Mouse (Mus musculus): ENCODE measurements at regions not wholly inside any gene's neighbourhood (a gene's known extent, or its start where the extent isn't known, plus 50 kb on each side); places are given as distances from the start of the nearest gene placed in this dataset.

DNA sequence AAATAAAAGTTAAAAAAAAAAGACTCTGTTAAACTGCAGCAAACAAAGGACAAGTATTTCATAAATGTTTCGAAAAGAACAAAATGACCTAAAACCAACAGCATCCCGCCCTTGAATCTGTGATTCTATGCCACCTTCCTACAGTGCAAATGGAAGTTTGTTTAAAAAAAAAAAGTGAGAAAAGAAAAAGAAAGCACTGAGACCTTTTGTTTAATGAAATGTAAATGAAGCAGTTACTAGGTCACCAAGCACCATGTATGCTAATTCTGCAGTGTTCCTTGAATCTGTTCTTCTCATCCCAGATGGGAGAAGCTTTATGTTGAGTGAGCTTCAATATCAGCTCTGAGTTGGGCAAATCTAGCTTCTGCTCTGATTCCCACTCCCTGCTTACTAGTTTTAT lies 64.8 kb downstream of the Dnajb9 start:
- DNase-seq (ENCODE audit: low spot score in 2 of 2), result no peak

DNA sequence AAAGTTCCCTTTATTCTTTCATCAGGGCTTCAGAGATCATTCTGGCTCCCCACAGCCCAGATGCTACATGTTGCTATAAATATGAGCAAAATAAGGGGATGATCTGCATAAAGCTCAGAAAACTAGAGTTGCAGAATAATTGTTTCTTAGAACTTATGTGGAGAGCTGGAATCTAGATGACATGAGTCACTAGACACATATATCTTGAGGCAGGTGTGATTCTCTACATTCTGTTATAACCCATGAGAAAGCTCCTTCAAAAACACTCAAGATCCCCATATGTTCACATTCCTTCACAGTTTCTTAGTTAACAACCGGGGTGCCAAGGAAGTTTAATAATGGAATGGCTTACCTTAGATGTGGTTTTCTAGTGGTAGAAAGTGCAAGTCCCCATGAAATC lies 71.1 kb downstream of the Dnajb9 start:
- DNase-seq (ENCODE audit: low spot score in 2 of 2), result no peak

DNA sequence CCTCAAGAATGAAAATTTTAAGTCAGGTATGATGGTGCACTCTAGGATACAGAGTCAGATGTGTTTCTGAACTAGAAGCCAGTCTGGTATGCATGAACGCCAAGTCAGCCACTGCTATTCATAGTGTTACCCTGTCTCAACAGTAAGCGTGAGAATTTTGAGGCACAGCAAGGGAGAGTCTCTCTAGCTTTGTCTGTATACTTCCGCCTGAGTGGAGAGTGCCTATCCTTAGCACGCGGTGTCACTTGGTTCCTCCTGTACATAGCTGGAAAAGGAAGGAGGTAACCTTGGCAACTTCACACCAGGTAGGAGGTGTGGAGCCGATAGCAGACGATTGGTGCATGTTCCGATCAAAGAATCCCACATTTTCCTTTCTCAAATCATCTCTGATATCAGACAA lies 81.3 kb downstream of the Dnajb9 start:
- DNase-seq (ENCODE audit: low spot score in 2 of 2), result no peak

DNA sequence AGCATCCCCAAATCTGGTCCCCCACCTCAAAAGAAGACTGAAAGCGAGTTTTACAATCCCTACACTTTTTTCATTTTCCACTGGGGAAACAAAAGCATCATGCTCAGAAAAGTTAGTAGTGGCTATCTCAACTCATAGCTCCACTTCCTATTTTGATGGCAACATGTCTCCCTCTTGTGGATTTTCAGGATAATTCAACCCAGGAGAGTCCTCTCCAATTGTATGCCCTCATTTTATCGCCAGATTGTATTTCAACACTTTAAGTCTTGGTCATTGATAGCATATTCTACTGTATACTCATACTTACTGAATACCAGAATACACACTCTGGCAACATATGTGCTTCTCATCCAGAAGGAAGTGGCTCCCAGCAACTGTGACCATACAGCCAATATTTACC lies 105.0 kb downstream of the Dnajb9 start:
- no peak for DNase-seq (ENCODE audit: low spot score in 2 of 2)

DNA sequence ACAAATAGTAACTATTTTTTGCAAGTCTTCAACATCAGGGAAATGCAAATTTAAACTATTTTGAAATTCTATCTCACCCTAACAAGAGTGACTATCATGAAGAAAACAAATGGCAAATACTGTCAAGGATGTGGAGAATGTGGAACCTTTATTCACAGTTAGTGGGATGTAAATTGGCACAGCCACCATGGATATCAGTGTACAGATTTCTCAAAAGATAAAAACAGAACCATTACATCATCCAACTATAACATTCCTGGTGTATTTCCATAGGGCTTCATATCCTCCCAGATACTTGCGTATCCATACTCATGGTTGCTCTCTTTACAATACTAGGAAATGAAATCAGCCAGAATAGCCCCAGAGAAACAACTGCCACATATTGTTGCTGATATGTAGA lies 110.9 kb downstream of the Dnajb9 start:
- no peak for DNase-seq (ENCODE audit: low spot score in 2 of 2)

DNA sequence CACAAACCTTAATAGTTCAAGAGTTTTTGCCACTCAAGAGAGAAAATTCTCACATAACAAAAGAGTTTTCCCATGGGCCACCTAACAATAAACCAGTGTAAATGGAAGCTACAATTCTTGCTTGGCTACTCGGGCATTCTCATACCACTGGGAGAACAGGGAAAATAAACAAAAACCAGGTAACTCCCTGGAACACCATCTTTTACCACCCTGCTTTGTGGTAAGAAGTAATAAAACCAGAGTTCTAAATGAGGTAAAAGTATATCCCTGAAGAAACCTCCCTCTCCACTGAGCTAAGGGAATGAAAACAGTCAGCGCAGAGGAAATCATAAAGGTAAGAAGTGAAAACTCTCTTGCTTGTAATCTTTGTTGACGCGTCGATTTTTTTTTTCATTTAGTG lies 138.4 kb downstream of the Dnajb9 start:
- no peak for DNase-seq (ENCODE audit: low spot score in 2 of 2)

DNA sequence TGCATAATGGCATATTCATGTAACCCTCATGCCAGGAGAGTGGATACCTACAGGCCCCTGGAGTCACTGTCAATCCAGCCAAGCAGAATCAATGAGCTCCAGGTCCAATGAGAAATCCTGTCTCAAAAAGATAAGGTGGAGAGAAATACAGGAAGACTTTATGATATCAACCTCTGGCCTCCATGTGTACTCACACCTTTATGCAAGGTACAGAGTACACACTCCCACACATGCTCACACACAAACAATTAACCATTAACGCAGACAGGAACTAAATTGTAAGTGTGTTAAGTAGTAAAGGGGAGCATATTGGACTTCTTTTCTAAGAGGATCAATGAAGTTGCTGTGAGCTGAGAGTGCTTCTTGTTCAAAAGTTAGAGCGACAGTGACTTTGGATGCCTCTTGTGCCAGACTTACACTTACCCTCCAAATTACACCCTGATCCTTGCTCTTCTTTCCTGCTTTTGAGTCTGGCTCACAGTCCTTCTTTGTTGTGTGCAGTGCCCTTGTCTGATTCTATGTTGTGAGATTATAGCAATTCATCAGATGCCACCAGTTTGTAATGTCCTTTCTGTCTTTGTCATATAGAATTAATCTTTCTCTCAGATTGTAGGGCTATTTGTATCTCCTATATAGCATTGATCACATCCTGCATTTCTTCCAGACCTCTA lies 153.5 kb downstream of the Dnajb9 start:
- DNase-seq (ENCODE audit: low spot score in 2 of 2), result no peak

DNA sequence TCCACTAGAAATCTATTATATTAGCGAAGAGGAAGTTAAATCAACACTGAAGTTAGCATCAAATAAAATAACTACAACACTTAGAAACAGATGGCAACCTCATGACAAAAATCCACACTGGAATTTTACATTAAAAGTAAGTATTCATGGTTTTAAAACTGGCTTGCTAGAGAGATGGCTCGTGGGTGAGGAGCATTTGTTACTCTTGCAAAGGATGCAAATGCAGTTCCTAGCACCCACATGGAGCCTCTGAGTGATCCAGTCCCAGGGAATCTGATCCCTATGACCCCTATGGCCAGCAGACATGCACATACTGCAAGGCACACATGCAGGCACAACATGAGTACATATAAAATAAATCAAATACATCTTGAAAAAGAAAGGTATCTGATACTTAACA lies 164.3 kb downstream of the Dnajb9 start:
- DNase-seq (ENCODE audit: low spot score in 2 of 2), result no peak

DNA sequence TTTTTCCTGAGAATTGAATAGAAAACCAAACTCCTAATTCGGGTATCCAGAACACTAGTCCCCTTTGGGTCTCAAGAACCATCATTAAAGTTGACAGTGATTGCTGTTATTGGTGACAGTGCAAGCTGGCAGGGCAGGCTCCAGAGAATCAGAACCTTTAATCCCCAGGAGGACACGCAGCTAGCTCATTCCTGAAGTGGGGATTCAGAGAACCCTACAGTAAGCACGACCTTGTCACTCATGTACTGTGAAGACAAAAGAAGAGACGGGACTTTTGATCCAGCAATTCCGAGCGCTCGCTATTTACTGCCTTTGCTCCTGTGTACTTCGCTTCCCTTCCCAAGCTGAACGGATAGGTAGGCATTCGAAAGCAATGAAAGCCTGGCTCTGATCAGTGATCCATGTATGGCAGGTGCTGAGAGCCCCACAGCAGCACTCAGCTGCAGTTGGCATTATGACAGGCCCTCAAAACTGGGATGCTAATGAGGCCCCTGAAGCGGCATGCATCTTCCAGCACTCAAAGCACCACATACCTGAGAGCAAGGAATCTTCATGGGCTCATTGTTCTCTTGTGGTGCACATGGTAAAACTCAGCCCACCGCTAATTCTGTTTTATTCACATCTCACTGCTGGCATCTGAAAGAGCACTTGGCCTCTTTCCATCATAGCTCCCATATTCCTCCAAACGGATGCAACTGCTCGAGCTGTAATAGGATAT lies 165.6 kb downstream of the Dnajb9 start:
- no peak for DNase-seq (ENCODE audit: low spot score in 2 of 2)

DNA sequence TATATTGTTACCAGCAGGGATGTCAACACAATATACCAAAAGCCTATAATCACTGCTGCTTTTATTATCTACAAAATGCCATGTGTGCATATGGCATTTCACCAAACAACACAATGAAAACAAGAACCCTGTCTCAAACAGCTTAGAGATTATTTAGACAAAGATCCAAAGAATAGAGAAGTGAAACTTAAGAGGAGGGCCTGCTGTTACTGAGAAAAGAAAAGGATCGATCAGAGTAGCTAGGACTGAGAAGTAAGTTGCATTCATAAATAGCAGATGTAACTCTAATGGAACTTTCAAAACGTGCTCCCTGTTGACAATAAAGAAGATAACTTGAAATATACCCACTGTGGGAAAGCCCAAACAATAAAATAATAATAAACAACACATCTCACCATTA lies 203.3 kb downstream of the Dnajb9 start:
- DNase-seq (ENCODE audit: low spot score in 2 of 2), result no peak

DNA sequence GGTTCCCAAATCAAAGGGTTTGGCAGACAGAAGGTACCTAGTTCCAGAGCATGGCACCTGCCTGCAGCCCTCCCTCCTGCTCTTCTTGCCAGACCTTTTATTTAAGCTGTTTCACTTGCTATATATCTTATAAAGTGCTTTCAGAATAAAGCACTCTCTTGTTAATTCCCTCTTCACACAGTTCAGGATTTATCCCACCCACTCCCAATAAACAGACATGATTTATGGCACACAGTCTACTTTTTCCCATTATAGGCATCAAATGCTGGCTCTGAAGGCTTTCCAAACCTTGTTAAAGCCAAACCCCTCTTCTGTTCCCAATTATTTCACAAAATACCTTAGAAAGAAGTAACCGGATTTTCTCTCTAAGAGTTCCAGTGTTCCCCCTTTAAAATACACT lies 226.6 kb downstream of the Dnajb9 start:
- DNase-seq (ENCODE audit: low spot score in 2 of 2), result no peak

DNA sequence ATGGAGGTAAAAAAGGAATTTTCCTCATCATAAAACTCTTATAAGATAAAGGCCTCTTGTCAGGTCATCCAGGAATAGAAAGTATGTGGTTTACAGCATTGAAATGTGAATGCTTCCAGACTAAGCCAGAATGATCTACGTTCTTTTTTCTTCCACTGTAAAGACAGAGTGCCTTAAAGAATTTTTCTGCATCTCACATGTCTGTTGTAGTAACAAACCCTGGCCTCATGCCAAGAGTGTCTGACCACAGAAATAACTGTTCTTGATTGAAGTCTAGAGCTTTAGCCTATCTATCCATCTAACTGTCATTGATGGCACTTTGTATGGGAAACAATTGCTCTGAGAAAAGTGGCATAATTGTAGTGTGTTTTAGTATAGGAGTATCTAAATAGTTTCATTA lies 246.2 kb downstream of the Dnajb9 start:
- no peak for DNase-seq (ENCODE audit: low spot score in 2 of 2)

DNA sequence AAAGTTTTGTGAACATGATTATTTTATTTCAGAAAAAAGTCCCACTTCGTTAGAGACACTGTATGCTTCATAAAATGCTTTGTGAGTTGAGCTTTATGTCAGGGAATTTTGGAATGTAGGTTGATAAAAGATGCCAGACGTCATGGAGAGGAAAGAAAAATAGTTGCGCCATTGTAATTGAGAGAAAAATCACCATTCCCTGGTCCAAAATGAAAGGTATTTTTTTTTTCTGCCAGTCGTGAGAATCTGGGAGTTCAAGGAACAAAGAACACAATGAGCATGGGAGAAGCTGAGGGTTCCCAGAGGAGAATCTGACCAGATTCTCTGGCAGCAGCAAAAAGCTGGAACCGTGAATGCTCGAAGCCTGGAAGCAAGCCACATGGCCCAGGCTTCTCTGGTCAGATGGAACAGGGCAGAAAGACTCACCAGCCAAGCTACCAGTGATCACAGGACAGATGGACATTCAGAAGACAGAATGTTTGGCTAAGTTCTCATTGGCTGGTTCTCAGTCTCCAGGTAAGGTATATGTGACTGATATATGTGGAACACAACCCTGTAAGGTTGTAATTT lies 247.5 kb downstream of the Dnajb9 start:
- no peak for DNase-seq (ENCODE audit: low spot score in 2 of 2)

DNA sequence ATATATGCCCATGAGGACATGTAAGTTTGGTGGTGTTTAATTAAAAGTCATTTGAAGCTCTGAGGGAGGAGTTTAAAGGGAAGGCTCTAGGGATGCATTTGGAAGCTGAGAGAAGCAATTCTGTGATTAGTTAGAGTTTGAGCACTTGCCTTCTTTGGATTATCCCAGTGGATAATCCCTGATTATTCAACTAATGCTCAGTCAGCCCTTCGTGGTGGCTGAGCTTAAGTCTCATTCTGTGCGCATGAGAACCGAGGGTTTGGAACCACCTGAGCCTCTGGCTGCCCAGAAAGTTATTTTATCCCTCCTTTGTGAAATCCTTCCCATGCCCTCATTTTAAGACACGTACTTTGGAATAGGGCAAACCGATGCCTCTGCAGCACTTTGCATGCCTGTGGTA lies 285.9 kb downstream of the Dnajb9 start:
- no peak for DNase-seq (ENCODE audit: low spot score in 2 of 2)

DNA sequence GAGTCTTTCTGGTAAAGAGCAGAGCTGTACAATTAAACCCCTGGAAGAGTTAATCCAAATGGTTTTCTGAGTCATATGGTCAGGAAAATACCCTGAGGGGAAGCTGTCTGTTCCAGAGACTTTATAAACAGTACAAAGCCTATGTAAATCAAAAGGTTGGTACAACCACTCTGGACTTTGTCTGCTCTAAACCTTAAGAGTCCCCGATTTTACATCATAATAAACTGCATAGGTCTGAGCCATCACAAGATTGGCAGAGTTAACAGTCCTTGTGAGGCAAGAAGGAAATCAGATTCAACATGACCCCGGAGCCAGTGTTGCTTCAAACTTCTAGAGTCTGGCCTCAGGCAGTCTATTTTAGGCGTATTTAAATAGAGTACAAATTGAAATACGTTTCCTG lies 289.7 kb downstream of the Dnajb9 start:
- no peak for DNase-seq (ENCODE audit: low spot score in 2 of 2)

DNA sequence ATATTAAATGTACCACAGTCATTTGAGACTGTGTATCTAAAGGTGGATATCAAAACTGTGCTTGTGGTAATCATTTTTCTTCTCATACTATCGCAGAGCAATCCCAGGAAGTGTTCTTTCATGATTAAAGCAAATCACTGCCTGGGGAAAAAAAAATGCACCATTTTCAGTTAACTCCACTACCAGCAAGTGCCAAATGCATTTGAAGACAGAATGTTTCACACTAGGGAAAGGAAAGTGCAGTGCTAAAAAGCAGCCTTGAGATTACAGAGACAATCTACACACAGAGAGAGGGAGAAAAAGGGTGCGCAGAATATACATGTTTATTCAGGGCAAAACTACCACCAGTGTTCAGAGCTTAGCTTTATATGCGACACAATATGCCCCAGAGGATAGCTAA lies 291.0 kb downstream of the Dnajb9 start:
- no peak for DNase-seq (ENCODE audit: low spot score in 2 of 2)

DNA sequence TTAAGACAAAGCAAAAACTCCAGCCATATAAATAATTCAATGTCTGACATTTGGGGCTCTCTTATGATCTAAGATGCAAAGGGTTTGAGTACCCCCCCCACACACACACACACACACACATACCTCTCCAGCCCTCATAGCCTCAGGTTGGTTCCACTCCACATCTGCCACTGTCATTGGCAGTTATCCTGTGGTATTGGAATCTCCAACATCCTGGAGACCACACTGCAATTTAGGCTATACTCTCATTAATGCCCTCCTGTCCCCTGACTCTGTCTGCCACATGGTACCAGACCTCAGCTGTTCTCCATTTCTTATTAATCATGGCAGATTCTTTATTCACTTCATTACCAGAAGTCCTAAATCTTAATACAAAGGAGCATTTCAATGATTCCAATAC lies 293.3 kb downstream of the Dnajb9 start:
- DNase-seq (ENCODE audit: low spot score in 2 of 2), result no peak

DNA sequence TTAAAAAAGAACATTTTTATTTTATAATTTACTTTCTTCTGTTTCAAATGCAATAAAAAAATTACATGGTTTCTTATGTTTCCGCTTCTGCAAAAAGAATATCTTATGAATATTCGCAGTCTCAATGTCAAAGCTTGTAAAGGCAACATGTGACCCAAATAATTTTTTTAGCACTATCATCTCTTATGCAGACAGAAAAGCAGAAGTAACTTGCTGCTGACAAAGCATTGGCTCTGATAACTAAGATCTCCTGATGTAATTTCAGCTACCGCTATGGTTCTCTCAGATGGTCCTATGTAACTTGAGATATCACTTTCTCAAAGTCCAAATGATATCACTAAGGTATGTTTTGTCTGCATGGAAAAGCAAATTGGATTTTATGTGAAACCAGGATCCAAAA lies 310.9 kb downstream of the Dnajb9 start:
- no peak for DNase-seq (ENCODE audit: low spot score in 2 of 2)

DNA sequence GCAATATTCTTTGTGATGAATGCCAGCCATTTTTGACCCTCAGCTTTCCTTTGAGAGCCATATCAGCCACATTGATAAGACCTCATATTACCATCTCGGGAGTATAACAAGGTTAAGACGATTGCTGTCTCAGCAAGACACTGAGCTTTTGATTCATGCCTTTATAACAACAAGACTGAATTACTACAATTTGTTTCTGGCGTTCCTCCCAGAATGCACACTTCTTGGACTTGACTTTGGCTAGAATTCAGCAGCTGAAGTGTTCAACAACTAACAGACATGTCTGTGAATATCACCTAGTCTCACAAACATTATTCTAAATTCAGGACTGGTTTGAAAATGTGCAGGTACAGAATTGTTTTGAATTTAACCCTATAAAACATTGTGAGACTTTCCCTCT lies 324.5 kb downstream of the Dnajb9 start:
- no peak for DNase-seq (ENCODE audit: low spot score in 2 of 2)

DNA sequence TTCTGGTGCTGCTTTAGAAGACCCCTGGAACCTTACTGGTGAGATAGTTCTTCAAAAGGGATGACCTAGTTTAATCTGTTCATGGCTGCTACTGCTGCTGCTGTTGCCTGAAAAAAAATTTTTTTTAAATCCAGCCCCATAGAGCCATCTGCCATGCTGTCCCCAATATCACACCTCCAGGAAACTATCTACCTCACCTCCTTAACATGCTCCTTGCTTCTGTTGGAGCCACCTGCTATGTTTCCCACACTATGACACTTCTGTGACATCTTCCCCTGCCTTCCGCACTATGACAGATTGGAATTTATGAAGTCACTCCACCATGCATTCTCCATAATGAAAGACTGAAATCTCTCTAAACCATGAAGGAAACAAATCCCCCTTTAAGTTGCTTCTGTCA lies 349.6 kb downstream of the Dnajb9 start:
- DNase-seq (ENCODE audit: low spot score in 2 of 2), result no peak

DNA sequence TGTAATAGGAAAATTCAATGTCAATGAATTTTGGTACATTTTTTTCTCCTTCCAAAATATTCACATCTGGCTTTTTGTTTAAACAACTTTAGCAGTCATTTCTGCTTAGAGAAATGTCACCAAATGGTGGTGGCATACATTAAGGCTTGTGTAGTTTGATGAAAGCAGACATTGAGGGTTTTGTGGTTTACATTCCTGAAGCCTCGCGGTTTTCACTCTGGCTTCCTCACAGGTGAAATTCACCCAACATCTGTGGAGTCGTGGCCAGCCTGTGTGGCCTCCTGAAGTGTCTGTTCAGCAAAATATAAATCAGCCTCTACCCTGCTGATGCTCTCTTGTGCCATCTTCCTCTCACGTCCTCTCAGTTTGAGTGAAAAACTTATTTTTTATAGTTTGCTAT lies 353.8 kb downstream of the Dnajb9 start:
- DNase-seq (ENCODE audit: low spot score in 2 of 2), result no peak

DNA sequence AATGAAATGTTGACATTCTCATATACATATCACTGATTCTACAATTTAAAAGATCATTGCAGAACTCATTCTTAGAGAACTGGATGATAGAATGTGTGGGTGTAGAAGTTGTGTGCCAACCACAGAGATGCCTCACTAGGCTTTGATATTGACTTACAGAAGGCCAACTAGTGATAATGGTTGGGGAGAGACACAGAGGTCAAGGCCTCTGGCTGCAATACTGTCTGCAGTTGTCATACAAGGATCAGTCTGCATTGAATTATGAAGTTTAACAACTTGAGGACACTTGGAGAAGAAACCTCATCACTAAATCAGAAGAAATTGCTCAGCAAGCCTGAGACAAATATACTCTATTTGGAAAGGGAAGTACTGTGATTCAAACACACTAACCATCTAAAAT lies 357.9 kb downstream of the Dnajb9 start:
- DNase-seq (ENCODE audit: low spot score in 2 of 2), result no peak

DNA sequence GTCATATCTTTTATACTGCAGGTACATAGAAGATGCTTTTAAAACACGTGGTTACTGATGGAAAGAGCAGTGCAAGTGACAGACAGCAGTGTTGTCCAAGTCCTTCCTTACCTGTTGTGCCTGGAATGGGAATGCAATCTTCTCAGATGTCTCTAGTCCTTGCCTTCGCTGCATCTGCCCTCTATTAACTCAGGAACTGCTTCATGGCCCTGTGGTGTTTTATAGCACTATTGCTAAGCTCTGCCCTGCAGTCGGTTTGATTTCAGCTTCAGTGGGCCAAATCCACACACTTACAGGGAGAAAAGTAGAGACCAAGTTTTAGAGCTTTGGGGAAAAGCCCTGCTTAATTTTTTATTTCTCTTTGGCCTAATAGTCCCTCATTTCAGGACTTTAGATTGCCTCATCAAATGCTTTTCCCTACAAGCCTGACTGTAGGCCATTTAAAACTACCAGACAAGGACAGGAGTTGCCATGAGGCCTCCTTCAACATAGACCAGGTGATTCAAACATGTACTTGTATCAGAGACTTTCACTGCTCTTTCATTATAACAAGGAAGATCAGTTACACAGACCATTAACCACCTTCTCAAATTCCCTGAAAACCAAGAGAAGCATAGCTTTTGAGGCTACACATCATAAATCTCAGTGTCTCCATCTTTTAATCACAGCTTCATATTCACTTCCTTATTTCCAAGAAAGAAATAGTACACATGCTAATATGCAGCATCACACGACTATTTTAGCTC lies 358.7 kb downstream of the Dnajb9 start:
- no peak for DNase-seq (ENCODE audit: low spot score in 2 of 2)

Data from frontal cortex, postnatal 25 days (tissue).